Mouse (Mus musculus) adrenal gland, postnatal 25 days (tissue): ENCODE data around the gene Mocs1. TPM values are rescaled to one million over a fixed set of nuclear protein-coding genes. Genes with fewer than 3 reads are reported as not detected.

Experiments used
- DNase-seq: peaks from one replicate; pipeline ENCODE4 v3.0.0; 2021; ENCODE audit warnings: mixed read lengths
- long read RNA-seq: library from polyadenylated mRNA; stranded (forward); transcript quantifications from one replicate; pipeline ENCODE4 v2.0.0, GENCODE M21; 2021
- total RNA-seq: library from RNA; stranded (reverse); gene quantifications from 2 replicates; pipeline ENCODE4 v1.2.3, GENCODE M21; 2021

Gene Mocs1
- total RNA-seq, result 30.0 and 52.2 TPM in 2 replicates
- long read RNA-seq, transcript Mocs1-201 (11 exons, 2,646 nt), result major isoform, 36 of 66 reads
- long read RNA-seq, partial matches to known transcripts, result 16 of 66 reads
- long read RNA-seq, other reads (novel, unspliced or antisense), result 11 of 66 reads

DNA sequence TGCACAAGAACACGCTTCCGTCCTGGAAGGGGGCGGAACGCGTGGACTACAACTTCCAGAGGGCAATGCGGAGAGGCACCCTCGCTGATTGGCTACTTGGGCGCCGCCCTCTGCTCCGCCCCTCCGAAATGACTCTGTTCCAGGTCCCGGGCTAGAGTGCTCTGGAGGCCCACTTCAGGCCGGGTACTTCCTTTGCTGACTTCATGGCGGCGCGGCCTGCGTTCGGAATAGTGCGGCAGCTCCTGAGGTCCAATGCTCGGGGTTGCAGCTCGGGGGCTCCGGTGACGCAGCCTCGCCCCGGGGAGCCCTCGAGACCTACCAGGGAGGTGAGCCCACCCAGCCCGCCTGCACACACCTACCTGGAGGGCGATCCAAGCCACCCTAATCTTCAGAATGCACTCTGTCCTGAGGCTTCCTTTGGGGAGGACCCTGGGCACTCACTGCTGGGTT, at the start of gene Mocs1:
Mocs1 (plus strand) TSS at position 124 of the 450 bp plus-strand sequence.
- peak; percentile 92 for DNase-seq

DNA sequence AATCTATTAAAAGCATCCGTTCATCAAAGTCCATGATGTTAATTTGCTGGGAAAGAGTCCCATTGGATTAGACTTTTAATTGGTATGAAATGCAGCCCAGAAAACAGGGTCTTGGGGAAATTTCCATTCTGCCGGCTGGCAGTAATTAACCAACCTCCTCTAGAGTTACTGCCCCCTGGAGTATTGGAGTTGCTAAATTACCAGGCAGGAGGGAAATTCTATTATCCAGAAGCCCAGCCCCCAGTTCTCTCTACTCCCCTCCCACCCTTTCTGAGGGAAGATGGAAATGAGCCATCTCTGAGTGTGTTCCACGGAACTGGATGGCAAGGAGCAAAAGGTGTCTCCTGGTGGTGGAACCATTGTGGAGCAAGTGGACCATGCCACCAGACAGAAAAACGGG, 48.5 kb upstream of the Mocs1 start:
- no peak for DNase-seq

DNA sequence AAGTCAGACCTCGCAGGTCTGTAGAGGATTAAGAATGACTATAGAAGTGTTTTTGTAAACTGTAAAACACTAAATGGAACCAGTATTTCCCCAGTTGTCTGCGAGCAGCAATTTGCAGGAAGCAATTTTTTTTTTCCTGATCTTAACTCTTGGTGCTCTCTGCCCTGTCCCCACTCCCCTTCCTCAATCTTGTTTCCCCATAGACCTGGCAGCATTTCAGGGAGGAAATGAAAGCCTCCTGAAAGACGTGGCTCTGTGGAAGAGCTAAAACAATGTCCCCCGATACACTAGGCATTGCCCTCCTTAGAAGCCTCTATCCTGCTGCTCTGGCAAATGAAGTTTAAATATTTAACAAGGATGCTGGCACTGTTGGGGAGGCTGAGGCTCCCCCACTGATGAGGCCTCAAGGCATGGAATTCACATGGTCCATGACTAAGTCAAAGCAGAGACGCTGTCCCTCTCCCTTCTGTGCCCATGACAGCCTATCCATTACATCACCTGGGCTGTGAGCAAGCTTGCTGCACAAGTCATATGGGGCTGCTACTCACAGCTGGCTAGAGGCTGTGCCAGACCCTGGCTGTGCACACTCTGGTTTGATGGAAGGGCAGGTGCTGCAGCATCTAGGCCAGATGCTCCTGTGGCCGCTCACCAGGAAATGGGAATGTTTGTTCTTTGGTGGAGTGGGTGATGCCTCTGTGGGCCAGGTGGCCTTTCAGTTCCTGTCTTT, 43.8 kb upstream of the Mocs1 start:
- DNase-seq, result no peak

DNA sequence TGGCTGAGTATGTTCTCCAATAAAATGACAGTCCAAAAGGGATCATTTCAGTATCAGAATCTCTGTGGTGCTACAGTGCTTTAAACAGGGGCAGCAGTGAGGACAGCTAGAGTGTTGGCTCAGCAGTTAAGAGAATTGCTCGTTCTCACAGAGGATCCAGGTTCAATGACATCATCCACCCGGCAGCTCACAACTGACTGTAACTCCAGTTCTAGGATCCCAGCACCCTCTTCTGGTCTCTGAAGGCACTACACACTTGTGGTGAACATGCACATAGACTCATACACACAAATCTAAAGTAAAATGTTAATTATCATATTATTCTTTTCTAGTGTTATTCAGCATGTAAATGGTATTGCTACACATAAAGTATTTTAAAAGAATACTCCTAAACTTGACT, 40.4 kb upstream of the Mocs1 start:
- no peak for DNase-seq

DNA sequence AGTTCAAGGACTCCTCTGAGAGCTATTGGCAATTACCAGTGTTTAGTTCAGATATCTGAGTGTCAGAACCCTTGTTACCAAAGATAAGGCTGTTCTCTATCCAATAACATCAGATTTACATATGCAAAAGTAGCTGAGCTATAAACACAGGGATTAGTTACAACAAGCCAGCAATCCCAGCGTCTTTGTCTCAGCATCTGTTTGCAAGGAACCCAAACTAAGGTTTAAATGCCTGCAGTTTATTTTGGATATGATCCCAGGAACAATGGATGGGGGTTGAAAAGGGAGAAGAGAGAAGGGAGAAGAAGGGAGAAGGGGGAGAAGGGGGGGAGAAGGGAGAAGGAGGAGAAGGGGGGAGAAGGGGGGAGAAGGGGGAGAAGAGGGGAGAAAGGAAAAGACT, 35.4 kb upstream of the Mocs1 start:
- no peak for DNase-seq

DNA sequence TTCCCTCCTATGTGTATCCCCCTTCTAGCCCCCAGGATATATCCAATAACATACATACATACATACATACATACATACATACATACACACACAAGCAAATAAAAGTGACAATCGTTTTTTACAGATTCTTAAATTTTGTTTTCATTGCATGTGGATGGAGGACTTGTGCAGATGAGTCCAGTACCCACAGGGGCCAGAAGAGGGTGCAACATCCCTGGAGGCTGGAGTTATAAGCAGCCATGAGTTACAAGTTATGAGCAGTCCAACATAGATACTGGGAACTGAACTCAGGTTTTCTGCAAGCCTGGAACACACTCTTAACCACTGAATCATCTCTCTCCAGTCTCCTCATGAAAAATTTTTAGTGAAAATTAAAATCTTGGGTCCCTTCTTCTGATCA, 33.3 kb upstream of the Mocs1 start:
- DNase-seq, result no peak

DNA sequence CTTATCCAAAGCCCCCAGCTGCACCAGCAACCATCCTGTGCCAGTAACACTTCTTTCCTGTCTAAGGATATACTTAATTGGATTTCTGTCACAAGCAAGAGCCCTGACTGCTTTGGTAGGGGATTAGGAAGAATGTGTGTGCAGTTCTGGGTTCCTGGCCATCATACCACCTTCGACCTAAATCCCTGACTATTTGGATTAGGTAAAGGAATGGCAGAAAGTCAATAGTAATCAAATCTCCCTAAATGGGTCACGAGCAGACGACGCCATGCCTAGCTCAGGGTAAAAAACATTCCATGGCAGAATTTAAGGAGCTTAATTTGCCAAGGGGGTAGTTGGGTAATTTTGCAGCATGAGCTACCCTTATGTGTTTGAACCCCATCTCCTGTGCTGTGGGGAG, 28.6 kb upstream of the Mocs1 start:
- no peak for DNase-seq

DNA sequence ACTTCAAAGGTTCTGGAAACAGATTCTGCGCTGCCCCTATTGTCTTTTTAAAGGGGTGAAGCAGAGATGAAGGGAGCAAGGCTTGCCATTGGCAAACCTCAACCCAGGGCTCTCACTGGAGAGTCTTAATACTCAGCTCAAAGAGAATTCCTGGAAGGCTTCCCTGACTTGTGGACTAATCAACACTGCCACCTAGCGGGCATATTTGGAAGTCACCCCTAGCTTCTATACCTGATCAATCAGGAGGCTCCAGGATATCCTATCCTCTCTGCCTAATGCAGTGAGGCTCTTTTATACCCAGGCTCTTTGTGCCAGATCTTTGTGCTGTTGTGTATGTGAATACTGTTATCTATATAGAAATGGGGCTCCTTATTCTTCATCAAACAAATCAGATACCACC, 28.0 kb upstream of the Mocs1 start:
- peak; percentile 77 for DNase-seq

DNA sequence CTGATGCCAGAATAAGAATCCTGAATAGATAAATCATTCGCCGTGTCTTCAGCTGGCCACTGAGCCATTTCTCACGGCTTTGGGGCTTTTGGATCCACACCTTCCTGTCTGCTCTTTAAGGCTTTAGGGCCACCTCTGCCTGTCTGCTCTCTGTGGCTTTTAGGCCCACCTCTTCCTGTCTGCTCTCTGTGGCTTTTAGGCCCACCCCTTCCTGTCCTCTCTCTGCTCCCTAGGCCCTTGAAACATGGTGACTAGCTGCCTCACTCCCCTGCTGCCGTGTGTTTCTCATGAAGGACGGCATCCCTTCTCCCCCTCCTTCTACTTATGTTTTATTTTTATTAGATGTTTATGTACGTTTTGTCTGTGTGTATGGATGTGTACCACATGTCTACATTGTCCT, 25.0 kb upstream of the Mocs1 start:
- no peak for DNase-seq

DNA sequence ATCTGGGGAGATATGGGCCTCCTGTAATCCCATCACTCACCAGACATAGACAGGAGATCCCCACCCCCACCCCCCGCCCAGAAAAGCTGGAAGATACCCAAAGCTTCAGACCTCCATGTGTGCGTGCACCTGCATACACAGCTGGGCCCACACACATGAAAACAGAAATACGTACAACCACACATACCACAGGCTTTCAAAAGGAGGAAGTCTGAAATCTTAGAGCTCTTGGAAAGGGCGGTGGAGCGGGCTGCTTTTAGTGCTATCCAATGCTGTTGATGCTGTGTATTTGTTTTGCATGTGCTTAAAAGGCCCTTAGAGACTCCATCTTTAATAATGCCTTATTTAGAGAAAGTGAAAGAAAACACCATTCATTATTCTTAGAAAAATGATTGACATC, 22.2 kb upstream of the Mocs1 start:
- no peak for DNase-seq

DNA sequence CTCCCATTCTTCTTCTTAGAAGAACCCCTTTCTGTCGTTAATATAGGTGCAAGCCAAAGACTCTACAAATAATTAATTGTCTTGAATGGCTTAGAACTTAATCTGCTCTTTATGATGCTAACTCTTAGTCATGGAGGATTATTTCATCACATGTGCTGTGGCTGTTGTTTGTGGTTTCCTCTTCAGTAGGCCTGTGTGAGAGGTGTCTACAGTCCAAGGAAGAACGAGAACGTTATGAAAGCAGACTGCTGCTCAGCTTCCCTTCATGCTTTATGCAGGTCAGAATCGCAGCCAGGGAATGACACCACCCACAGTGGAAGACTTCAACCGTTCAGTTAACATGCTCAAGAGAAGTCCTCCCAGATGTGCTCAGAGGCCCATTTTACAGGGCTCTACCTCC, 15.2 kb upstream of the Mocs1 start:
- no peak for DNase-seq

DNA sequence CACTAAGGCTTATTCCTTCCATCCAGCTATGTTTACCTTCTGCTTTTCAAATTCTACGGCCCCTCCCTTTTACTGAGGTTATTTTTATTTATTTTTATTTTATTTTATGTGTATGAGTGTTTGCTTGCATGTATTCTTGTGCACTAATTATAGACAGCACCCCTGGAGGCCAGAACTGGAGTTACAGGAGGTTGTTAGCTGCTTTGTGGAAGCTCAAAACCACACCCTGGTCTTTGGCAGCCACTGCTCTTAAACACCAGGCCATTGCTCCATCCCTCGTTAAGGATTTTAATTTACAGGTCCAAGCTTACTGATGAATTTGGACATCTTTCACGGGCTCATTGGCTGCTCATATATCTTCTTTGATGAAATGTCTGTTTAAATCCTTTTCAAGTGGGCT, 14.6 kb upstream of the Mocs1 start:
- DNase-seq, result no peak

DNA sequence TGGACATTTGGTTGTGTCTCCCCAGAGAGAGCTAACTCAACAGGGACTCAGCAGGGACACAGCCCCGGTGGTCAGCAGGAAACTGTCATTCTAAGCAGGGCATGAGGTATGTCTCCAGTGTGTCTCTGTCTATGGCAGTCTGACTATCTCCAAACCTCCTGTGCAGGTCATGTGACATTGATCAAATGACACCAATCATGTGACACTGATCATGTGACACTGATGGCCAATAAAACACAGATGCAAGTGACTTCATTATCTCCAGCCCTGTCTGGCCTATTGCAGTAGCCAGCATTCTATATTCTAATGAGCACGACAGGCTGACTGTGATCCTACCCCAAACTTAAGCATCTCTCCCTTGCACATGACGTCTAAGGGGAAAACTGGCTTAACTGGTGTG, 11.9 kb upstream of the Mocs1 start:
- no peak for DNase-seq

DNA sequence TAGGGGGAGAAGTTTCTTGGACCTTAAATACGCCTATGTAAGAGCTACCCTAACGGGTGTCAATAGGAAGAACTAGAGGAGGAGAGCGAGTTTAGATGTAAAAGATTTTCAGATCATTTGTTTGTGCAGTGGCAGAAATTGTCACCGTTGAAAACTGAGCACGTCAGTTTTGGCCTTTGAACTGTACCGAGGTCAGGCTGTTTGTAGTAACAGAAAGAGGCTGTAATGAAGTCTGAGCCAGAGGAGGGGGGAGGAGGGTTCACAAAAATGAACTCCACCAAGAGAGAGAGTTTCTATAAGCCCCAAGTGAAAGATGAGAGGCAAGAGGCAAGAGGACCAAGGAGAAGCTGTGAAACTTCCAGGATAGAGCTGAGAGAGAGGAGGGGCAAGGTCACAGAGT, 8.3 kb upstream of the Mocs1 start:
- DNase-seq, result no peak

DNA sequence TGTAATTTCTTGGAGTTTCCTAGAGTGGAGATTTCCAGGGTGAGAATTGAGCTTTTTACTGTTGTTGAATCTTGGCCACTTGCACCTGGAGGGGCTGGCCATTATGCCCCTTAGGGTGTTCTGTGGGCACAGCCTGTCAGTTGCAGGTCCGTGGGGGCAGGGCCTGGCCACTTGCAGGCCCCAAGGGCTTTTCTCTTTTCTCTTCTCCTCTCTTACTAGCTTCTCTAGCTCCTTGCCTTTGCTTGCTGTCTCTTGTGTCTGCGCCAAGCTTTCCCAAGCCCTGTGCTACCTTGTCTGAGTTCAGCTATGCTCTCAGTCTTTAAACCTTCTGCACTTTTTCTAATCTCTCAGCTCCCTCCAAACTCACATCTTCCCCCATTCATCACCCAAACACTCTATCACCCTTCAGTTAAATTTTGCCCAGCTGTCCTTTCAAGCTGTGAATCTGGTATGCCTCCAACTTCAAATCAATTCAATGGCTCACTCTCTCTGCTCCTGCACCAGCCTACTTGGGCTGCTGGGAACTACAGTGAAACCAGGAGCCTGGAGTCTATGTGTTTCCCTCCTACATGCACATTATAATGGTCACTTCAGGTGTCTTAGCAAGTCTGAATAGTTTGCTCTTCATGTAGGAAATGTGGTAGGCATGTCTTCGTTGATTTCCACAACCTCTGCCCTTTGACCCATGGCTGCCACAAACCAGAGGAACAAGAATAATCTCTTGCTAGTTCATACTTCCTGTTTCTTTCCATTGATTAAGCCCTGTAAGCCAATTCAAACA, 5.7 kb upstream of the Mocs1 start:
- DNase-seq, result no peak

DNA sequence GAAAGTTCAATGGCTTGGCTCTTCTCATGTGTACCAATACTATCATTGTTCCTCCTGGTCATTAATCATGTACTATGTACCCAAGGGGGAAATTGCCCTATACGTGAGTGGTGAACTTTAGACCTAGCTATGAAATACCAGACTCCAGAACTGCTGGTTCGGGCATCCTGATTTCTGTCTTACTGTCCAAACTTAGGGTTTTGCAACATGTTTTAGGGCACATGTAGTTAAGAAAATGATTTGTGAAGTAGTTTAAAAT, 5.2 kb upstream of the Mocs1 start:
- no peak for DNase-seq

DNA sequence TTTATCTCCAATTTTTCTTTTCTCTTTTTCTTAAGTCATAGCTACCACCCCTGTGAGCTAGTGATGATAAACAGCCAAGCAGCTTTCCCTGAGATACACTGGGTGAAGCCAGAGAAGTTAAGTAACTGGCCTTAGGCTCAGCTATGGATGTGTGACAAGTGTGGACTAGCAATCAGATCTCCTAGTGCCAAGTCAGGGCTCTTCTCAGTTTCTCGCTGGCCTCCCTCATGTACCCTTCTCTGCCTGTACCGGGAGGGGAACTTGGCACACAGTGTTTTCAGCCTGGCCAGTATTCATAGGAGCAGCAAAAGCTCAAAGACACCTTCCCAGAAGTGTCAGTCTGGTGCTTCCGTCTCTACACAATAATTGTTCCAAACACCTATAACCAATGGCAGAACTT, 4.3 kb upstream of the Mocs1 start:
- DNase-seq, result no peak

DNA sequence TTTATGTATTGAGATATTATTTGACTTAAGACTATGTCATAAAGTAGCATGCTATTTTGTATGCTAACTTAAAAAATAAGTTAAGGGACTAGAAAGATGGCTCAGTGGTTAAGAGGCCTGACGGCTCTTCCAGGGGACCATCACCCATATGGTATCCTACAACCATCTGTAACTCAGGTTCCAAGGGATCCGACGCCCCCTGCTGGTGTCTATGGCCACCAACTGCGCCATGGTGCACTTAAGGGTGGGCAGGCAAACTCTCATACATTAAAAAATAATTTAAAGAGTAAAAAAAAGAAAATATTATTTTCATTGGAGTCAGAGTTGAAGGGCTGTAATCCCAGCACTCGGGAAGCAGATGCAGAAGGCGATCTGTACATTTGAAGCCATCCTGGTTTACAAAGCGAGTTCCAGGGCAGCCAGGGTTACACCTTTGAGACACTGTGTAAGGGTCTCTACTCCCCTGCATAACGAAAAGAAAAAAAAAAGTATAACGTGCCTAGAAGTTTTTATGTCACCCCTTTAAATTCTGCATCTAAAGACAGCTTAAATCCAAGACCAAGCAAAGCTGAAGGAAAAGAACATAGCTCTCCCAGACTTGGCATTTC, 427 bp upstream of the Mocs1 start:
- DNase-seq, result no peak

DNA sequence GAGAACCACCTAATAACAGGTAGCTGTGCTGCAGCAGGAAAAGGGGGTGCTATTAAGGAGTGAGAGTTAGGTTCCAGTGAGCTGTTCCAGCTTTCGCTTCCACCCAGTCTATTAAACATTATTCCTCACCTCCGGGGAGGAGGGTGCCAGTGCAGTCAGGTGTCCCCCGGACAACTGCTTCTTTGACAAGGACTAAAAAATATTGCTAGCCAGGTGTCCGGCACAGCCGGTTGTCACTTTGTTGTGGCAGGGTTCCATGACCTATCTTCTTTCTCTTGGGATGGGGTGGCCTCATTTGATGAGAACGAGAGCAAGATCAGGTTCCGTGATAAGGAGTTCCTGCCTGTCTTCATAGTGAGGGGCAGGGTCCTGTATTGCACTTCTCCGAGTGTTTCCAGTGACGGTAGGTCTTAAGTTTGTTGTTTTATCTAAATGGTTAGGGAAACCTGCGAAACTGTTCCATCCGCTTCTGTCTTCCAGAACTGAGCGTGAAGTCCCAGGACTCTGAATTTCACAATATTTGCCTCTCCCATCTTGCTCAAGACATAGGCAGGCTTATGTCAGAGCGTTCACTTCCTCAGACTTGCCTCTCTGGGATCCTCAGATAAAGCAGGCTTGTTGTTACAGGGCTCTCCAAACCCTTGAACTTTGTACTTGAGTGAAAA, 721 bp downstream of the Mocs1 start:
- DNase-seq, result no peak

DNA sequence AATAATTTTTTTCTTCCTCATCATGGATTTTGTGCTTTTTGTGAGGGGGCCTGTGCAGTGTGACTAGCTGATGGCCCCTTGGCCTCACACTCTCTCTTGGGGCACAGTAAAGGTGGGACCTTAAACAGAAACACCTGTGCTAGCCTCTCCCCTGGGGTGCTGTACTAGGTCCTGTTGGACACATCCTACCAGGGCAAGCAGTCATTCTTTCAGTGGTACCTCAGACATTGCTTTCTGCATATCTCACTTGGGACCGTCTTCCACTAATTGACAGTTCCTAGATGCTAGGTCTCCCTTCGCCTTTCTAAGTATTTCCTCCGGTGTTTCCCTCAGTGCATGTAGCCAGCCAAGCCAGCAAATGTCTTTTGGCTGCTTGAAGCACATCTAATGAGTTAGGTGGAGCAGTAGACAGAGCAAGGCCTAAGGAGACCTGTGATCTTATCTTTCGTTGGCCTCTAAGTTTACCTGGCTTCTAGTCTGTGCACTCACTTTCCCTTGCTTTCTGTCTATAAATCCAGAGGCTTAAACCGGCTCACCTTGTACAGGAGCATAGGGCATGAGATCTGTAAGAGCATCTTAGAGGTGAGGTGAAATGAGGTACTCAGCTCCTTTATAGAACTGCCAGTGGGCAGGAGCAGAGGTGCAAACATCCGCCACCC, 1.4 kb downstream of the Mocs1 start:
- no peak for DNase-seq

DNA sequence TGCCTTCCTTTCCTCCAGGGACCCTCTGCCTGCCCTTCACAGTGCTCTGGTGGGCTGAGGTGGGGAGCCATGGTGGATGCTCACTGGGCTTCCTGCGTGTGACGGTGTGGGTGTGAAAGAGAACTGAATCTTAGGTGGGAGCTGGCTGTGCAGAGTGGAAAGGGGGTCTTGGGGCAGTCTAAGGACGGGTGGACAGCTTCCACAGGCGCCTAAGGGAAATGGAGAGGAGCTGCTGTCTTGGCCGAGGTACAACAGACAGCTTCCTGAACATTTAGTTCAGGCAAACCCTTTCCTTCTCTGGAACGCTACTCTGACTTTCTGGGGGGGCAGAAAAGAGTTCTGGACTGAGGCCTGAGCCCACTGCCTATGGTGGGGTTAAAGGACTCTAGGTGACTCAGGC, 2.0 kb downstream of the Mocs1 start:
- no peak for DNase-seq

DNA sequence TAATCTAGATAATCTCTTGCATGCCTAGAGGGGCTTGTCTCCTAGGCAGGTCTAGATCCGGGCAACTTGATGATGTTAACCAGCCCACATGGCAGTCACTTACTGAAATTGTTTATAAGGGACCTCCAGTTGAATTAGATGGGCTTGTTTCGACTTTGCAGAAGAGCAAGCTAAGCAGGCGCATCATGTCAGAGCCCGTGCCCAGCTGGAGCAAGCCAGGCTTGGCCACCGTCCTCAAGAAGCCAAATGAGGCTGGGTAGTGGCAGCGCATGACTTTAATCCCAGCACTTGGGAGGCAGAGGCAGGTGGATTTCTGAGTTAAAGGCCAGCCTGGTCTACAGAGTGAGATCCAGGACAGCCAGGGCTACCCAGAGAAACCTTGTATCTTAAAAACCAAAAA, 3.0 kb downstream of the Mocs1 start:
- no peak for DNase-seq
